Mouse (Mus musculus): ENCODE data around the gene Tgfbrap1. TPM values are rescaled to one million over a fixed set of nuclear protein-coding genes. Genes with fewer than 3 reads are reported as not detected.

The Tgfbrap1 gene
- total and polyA plus RNA-seq, 3 experiments: 11.2 to 14.5 (median 13.9) TPM

- H3K27me3 ChIP-seq (ENCODE audit: control insufficient read depth, insufficient read depth, low read length): no peaks in the 10 kb centered on the region
Observed at GRCm38 (mm10) chr1:43066573-43066972, 31.9 kb downstream of the Tgfbrap1 start.

GRCm38 (mm10) chr1:43065615-43066310 lies 32.7 kb downstream of the Tgfbrap1 start:
- TF ChIP-seq POLR2A (IDR thresholded peaks at IDR 0.05; ENCODE audit: insufficient read depth, low read depth, low read length) (no peak), CTCF (IDR thresholded peaks at IDR 0.05) (peak; percentile 74)
- Histone ChIP-seq H3K79me2 (replicated peaks; ENCODE audit: control insufficient read depth, insufficient read depth, low read length) (no peaks in the 10 kb centered on the region), H3K36me3 (ENCODE audit: control insufficient read depth, insufficient read depth, low read length) (no peaks in the 10 kb centered on the region; the same call in 1 of the 2 replicates), H3K4me1 (ENCODE audit: control insufficient read depth, insufficient read depth, low read length) (no peaks in the 10 kb centered on the region), H3K4me3 (no peak overlapping the region), H3K27ac (no peak overlapping the region), H3K27me3 (ENCODE audit: control insufficient read depth, insufficient read depth, low read length) (no peaks in the 10 kb centered on the region), H3K9ac (ENCODE audit: low read depth, low read length) (no peak overlapping the region)
- 63% methylated on average over 9 of the region's 9 CpGs for WGBS
- DNase-seq: peak; percentile 21 to 45
- intact Hi-C loops (cut with DNase I): loop anchor here (1.0 kb wide), 1 partner anchor 150 kb away; no protein-coding TSS in a partner anchor

More at GRCm38 (mm10) chr1:43066573-43066972, 31.9 kb downstream of the Tgfbrap1 start:
- DNase-seq: no peak
- no peak for TF ChIP-seq CTCF (IDR thresholded peaks at IDR 0.05)
- no peak for TF ChIP-seq POLR2A (IDR thresholded peaks at IDR 0.05; ENCODE audit: insufficient read depth, low read depth, low read length)
- TF ChIP-seq EP300 (IDR thresholded peaks at IDR 0.05; ENCODE audit: insufficient read depth, low read depth, low read length): no peak
- H3K9ac ChIP-seq (ENCODE audit: low read depth, low read length): no peak overlapping the region
- H3K4me1 ChIP-seq (ENCODE audit: control insufficient read depth, insufficient read depth, low read length): no peaks in the 10 kb centered on the region
- no peaks in the 10 kb centered on the region for H3K79me2 ChIP-seq (replicated peaks; ENCODE audit: control insufficient read depth, insufficient read depth, low read length)
- H3K4me3 ChIP-seq: no peak overlapping the region
- intact Hi-C loops (cut with DNase I): loop anchor here (1.0 kb wide), 1 partner anchor 151 kb away; no protein-coding TSS in a partner anchor
- H3K36me3 ChIP-seq (ENCODE audit: control insufficient read depth, insufficient read depth, low read length): no peaks in the 10 kb centered on the region; the same call in 1 of the 2 replicates
- no peak overlapping the region for H3K27ac ChIP-seq
- WGBS: 90% methylated on average over 8 of the region's 8 CpGs

GRCm38 (mm10) chr1:43051903-43052302 lies 46.5 kb downstream of the Tgfbrap1 start:
- Histone ChIP-seq H3K4me3 (no peak overlapping the region), H3K9ac (ENCODE audit: low read depth, low read length) (no peak overlapping the region), H3K4me1 (ENCODE audit: control insufficient read depth, insufficient read depth, low read length) (no peaks in the 10 kb centered on the region), H3K79me2 (replicated peaks; ENCODE audit: control insufficient read depth, insufficient read depth, low read length) (no peaks in the 10 kb centered on the region), H3K27me3 (ENCODE audit: control insufficient read depth, insufficient read depth, low read length) (no peaks in the 10 kb centered on the region), H3K27ac (no peak overlapping the region), H3K36me3 (ENCODE audit: control insufficient read depth, insufficient read depth, low read length) (no peaks in the 10 kb centered on the region; the same call in 1 of the 2 replicates)
- DNase-seq: no peak
- WGBS: 91% methylated on average over 5 of the region's 5 CpGs
- no peak for TF ChIP-seq EP300 (IDR thresholded peaks at IDR 0.05; ENCODE audit: insufficient read depth, low read depth, low read length)
- no peak for TF ChIP-seq POLR2A (IDR thresholded peaks at IDR 0.05; ENCODE audit: insufficient read depth, low read depth, low read length)
- intact Hi-C loops (cut with DNase I): no loop called here

- no peaks in the 10 kb centered on the region for H3K4me1 ChIP-seq (ENCODE audit: control insufficient read depth, insufficient read depth, low read length)
- 92% methylated on average over 10 of the region's 10 CpGs for WGBS
- no peaks in the 10 kb centered on the region for H3K79me2 ChIP-seq (replicated peaks; ENCODE audit: control insufficient read depth, insufficient read depth, low read length)
- H3K36me3 ChIP-seq (ENCODE audit: control insufficient read depth, insufficient read depth, low read length): no peaks in the 10 kb centered on the region
- H3K27me3 ChIP-seq (ENCODE audit: control insufficient read depth, insufficient read depth, low read length): no peaks in the 10 kb centered on the region
- no peak for DNase-seq
- intact Hi-C loops (cut with DNase I): no loop called here
- no peak overlapping the region for H3K4me3 ChIP-seq
- TF ChIP-seq CTCF (IDR thresholded peaks at IDR 0.05) (no peak), POLR2A (IDR thresholded peaks at IDR 0.05; ENCODE audit: insufficient read depth, low read depth, low read length) (no peak), EP300 (IDR thresholded peaks at IDR 0.05; ENCODE audit: insufficient read depth, low read depth, low read length) (no peak)
- no peak overlapping the region for H3K27ac ChIP-seq
- H3K9ac ChIP-seq (ENCODE audit: low read depth, low read length): no peak overlapping the region
Observed at GRCm38 (mm10) chr1:43047811-43048210, 50.6 kb downstream of the Tgfbrap1 start.

- no peak overlapping the region for H3K4me3 ChIP-seq
Observed at GRCm38 (mm10) chr1:43046990-43047389, 51.4 kb downstream of the Tgfbrap1 start.

GRCm38 (mm10) chr1:43045204-43045982 lies 53.0 kb downstream of the Tgfbrap1 start:
- H3K27ac ChIP-seq: no peak overlapping the region
- no peak overlapping the region for H3K9ac ChIP-seq (ENCODE audit: low read depth, low read length)
- TF ChIP-seq CTCF (IDR thresholded peaks at IDR 0.05): no peak
- TF ChIP-seq POLR2A (IDR thresholded peaks at IDR 0.05; ENCODE audit: insufficient read depth, low read depth, low read length): no peak
- TF ChIP-seq EP300 (IDR thresholded peaks at IDR 0.05; ENCODE audit: insufficient read depth, low read depth, low read length): no peak
- H3K36me3 ChIP-seq (ENCODE audit: control insufficient read depth, insufficient read depth, low read length): no peaks in the 10 kb centered on the region
- no peaks in the 10 kb centered on the region for H3K79me2 ChIP-seq (replicated peaks; ENCODE audit: control insufficient read depth, insufficient read depth, low read length)
- H3K27me3 ChIP-seq (ENCODE audit: control insufficient read depth, insufficient read depth, low read length): no peaks in the 10 kb centered on the region
- intact Hi-C loops (cut with DNase I): no loop called here
- no peak for DNase-seq
- 72% methylated on average over 14 of the region's 14 CpGs for WGBS
- no peak overlapping the region for H3K4me3 ChIP-seq
- no peaks in the 10 kb centered on the region for H3K4me1 ChIP-seq (ENCODE audit: control insufficient read depth, insufficient read depth, low read length)

More at GRCm38 (mm10) chr1:43046990-43047389, 51.4 kb downstream of the Tgfbrap1 start:
- H3K4me1 ChIP-seq (ENCODE audit: control insufficient read depth, insufficient read depth, low read length): no peaks in the 10 kb centered on the region
- H3K27ac ChIP-seq: no peak overlapping the region
- no peaks in the 10 kb centered on the region for H3K79me2 ChIP-seq (replicated peaks; ENCODE audit: control insufficient read depth, insufficient read depth, low read length)
- H3K9ac ChIP-seq (ENCODE audit: low read depth, low read length): no peak overlapping the region
- no peak for TF ChIP-seq EP300 (IDR thresholded peaks at IDR 0.05; ENCODE audit: insufficient read depth, low read depth, low read length)
- TF ChIP-seq POLR2A (IDR thresholded peaks at IDR 0.05; ENCODE audit: insufficient read depth, low read depth, low read length): no peak
- TF ChIP-seq CTCF (IDR thresholded peaks at IDR 0.05): no peak
- no peaks in the 10 kb centered on the region for H3K36me3 ChIP-seq (ENCODE audit: control insufficient read depth, insufficient read depth, low read length)
- intact Hi-C loops (cut with DNase I): no loop called here
- 74% methylated on average over 2 of the region's 2 CpGs for WGBS
- H3K27me3 ChIP-seq (ENCODE audit: control insufficient read depth, insufficient read depth, low read length): no peaks in the 10 kb centered on the region
- no peak for DNase-seq
